Mouse (Mus musculus): Measurements from ENCODE around the gene Erg.

DNA sequence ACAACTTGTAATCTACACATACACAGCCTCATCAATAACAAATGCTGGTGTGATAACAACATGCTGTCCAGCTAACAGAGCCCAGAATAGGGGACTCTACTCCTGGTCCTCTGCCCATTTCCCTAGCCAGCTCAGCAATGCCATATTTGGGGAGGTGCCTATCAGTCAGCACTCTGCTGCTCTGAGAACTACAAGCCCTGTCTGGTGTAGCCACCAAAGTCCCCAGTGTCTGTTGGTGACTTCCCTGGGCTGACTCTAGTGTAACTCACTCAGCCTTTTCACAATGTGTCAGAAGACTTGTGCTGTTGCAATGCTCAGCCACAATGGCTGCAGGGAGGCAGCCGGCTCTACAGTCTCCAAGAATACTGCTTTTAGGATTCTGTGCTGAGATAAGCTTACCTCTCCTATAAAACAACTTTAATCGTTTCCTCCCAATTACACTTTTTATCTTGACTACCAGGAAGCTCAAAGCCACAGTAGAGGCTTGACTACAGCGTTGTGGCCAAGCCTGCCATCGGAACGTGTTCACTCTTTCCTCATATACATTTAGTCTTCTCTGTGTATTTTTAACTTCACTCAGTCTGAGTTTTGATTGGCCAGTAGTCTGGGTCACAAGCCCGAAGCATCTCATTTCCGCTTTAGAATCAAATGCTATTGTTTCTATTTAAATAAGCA, 201.0 kb downstream of the Erg start:
- TF ChIP-seq CTCF (IDR thresholded peaks at IDR 0.05; ENCODE audit: borderline replicate concordance, insufficient read depth, low read depth, low read length) (no peak), POLR2A (IDR thresholded peaks at IDR 0.05; ENCODE audit: borderline replicate concordance, insufficient read depth, low read length) (no peak)
